Mouse (Mus musculus) thymus, adult 2 months (tissue): Measurements from ENCODE around the gene Serf2.

Source experiments
- CTCF ChIP-seq: fragments of 200-500 bp; IDR thresholded peaks from 2 replicates; pipeline ENCODE4 v1.5.1; 2012; ENCODE audit warnings: mild to moderate bottlenecking, control low read depth, low read length, moderate library complexity, borderline replicate concordance; ENCODE audit not compliant: control insufficient read depth, poor library complexity, insufficient read depth; ENCODE audit errors: extremely low read depth
- POLR2A ChIP-seq: fragments of 200-500 bp; IDR thresholded peaks from 2 replicates; pipeline ENCODE4 v1.6.1; 2012; ENCODE audit warnings: mild to moderate bottlenecking, low read length, control low read depth, moderate library complexity; ENCODE audit not compliant: control insufficient read depth, poor library complexity, insufficient read depth; ENCODE audit errors: extremely low read depth

DNA sequence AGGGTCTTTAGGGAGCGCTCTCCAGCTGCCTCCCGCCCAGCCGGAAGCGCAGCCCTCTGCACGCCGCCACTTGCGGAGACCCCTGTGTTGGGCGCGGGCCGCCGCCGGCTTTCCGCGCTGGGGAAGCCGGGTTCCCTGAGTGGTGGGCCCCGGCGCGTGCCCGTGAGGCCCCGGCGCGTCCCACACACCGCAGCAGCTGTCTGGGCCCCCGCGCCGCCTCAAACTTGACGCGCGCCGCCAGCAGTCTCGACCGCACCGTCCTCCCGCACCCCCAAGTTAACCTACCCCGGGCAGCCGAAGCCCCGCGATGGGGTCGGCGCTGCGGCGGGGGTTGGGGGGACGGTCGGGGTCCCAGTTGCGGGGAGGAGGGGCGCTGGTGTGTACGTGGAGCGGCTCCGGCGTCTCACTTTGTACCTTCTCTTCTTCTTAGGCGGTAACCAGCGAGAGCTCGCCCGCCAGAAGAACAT is 583 bp downstream of the Serf2 start:
- no peak for TF ChIP-seq POLR2A
- peak; percentile 45; the same call in 1 of the 2 replicates for TF ChIP-seq CTCF
